Mouse (Mus musculus) megakaryocyte-erythroid progenitor cell, adult 5-6 weeks (primary cell): Measurements from ENCODE around the gene Cntn1. TPM values are rescaled to one million over a fixed set of nuclear protein-coding genes. Genes with fewer than 3 reads are reported as not detected.

ENCODE experiments used
- ATAC-seq: replicated peaks from 2 replicates; pipeline ENCODE4 v1.8.0; 2016; ENCODE audit warnings: mild to moderate bottlenecking, inconsistent platforms; ENCODE audit not compliant: severe bottlenecking, poor library complexity, low FRiP score, low TSS enrichment
- total RNA-seq, 2 experiments: library from RNA; stranded (forward) in 1 of 2; stranded (reverse) in 1 of 2; fragments of 200-1000, 215-1000 nt in 1 of 2; fragments of >200 nt in 1 of 2; fragmentation: Nextera tagmentation in 1 of 2; gene quantifications; 2 replicates each; pipeline ENCODE4 v1.2.3; 2014 to 2017

Gene Cntn1
- total RNA-seq (2014; fragmentation: Nextera tagmentation) (not detected in 2 replicates), total RNA-seq (2017) (not detected in 2 replicates)

DNA sequence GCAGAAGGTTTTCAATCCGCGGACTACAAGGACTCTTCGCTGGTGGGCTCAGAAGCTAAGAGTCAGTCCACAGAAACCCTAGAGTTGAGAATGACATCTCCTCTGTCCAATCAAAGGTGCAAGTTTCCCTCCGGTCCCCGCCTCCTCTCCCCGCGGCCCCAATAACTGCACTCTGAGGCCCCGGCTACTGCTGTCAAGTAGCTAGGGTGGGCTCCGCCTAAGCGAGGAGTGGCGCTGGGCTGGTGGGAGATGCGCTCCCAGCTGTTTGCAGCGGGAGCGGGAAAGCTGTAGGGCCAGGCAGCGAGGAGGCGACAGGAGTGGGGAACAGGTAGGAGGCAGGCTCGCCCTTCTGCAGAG lies at the start of gene Cntn1:
TSS of gene Cntn1 (plus strand) at position 170 of the 357 bp plus-strand sequence.
- ATAC-seq: no peak

GRCm38 (mm10) chr15:92001431-92001830 lies 49.5 kb upstream of the Cntn1 start:
- no peak for ATAC-seq

DNA sequence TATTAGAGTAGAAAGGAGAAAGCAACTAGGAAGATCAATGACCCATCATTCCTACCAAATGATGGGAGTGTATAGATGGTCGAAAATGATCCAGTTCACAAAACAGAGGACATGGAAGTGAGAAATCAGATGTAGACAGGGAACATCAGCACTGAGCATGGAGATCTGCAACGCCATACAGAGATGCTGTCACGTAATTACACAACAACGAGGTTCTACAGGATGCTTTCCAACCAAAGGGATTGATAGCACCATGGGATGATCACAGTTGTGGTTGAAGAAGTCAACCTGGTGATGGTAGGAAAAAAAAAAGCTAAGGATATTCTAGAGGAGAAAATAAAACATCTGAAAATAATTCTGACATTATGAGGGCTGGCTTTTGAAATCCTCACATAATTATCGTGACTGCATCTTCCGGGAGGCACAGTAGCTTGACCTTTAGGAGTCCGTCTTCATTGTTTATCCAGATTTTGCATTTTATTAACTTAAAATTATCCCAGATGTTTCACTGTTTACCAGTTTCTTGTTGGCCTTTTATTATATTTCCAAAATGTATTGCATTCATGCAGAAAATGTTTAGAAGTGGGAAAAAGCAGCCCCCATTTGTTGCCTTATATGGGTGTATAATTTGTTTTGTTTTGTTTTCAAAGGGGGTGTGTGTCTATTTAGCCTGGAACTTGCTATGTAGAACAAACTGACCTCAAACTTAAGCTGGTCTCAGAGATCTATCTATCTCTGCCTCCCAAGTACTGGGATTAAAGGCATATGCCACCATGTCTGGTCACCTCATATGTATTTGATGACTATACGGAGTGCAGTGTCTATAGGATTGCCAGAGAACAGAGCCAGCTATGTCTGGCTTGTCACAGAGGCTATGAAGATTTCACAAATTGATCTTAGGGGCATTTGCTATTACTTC lies 38.5 kb upstream of the Cntn1 start:
- no peak for ATAC-seq

DNA sequence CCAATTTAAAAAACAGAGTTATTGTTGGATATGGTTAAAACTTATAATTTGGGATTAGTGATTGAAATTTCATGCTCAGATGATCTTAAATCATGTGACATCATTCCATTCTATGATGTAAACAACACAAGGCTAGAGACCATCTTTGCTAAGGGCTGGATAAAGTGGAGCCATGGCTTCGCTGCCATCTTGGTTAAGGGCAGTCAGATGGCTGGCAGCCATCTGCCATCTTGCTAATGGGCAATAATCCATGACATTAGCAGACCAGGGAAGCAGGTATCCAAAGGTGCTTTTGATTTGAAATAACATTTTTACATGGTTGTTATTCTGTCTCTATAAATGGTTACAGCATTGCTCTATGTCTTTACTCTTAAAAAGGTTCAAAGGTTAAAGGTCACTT lies 16.9 kb upstream of the Cntn1 start:
- no peak for ATAC-seq

DNA sequence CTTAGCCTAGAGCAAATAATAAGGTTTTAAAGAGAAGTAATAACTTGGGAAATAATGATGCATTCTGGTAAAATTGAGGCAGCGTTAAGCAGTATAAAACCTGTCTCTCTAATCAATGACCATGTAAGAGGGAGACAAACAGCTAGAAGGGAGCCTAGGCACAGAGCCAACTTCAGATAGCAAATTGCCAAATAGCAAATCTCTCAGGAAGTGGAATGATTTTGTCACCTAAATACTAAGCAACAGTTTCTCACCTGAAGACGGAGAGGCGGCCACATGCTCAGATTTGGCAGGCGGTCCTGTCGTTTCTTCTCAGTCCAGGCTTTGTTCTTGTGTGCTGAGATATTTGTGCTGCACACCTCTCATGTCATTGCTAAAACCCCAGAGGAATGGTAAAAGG lies 8.4 kb upstream of the Cntn1 start:
- no peak for ATAC-seq

- ATAC-seq: no peak
These were observed 4.9 kb upstream of the Cntn1 start for GRCm38 (mm10) chr15:92046042-92046441.

DNA sequence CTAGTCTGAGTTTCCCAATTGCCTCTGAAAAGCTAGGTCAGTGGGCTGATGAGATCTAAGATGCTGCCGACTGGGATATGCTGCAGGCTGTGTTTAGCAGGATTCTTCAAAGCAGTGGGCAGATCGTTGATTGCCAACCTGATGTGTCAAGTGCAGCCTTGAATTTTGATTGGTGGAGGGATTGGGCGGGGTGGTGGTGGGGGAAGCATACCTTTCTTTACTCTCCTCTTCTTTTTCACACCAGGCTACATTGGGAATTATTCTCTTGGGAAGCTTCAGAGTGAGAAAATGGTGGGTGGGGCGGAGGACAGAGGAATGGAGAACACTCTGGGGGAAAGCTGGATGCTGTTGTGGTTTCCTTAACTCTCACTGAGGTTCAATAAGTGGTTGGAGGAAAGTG lies 2.9 kb upstream of the Cntn1 start:
- no peak for ATAC-seq

GRCm38 (mm10) chr15:92048531-92048930 lies 2.4 kb upstream of the Cntn1 start:
- ATAC-seq: no peak

DNA sequence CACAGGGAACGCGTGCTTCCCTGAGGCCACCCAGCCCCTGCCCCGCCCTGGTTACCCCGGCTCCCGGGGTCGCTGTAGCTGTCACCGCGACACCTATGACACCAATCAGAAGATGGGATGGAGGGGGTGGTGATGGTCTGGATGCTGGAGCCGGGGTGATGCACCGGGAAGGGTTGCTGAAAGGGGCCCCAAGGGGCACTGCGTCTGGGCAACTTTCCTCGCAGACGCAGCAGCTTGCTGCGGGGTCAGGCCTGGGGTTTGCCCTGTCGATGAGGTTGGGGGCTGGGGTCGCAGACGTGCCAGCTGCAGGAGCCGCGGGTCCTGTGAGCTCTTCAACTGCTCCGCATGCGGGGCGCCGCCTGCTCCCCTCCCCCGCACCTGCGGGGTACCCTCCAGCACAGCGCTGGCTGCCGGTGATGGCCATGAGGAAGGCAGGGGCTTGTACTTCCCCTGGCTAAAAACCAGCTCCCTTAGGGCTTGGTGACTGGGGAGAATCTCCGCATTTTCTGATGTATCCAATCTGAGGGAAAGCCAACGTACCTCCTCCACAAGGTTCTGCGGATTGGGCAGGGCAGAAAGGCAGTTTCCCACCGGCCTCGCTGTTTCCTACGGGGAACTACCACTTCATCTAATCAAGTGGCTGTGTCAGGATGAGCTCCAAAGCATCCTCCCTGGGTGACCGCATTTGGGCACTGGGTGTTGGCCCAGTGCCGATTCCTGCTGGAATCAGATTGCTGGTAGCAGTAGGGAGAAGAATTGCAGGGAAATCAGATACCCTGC lies 578 bp downstream of the Cntn1 start:
- no peak for ATAC-seq

GRCm38 (mm10) chr15:92052133-92052463 lies 1.1 kb downstream of the Cntn1 start:
- ATAC-seq: no peak

- no peak for ATAC-seq
These were observed 6.6 kb downstream of the Cntn1 start for GRCm38 (mm10) chr15:92057553-92057952.

DNA sequence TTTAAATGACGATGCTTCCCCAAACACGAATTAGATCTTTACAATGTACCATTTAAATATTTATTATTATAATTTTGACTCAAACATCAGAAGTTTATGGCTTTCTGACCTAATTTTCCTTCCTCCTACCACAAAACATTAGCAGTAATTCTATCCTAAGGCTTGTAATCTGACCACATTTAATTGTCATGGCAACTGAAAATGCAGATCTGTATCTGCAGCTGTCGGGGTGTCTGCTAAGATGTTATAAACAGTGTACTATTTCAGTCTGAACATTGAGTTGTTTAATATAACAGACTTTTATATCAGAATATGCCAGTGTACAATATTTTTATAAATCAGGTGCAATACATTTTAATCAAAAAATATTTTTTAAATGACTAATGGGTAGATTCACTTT lies 10.0 kb downstream of the Cntn1 start:
- ATAC-seq: no peak

- no peak for ATAC-seq
These were observed 28.5 kb downstream of the Cntn1 start for GRCm38 (mm10) chr15:92079416-92079815.

- no peak for ATAC-seq
These were observed 34.9 kb downstream of the Cntn1 start for GRCm38 (mm10) chr15:92085876-92086275.

- no peak for ATAC-seq
These were observed 36.8 kb downstream of the Cntn1 start for GRCm38 (mm10) chr15:92087691-92088286.

DNA sequence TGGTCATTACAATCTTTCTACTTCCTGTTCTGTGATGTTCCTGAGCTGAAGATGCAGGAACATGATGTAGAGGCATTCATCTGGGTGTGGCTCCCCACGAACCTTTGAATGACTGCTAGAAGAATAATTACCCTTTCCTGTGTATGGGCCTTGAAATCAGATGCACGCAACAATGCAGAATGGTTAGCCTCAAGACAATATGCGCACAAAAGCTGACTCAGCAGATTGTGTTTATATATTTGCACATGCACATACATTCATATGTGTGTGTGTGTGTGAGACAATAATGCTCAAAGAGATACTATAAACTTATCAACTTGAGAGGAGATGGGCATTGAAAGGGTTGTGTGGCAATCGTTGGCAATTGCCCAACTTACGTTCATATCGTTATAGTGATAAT lies 39.8 kb downstream of the Cntn1 start:
- ATAC-seq: no peak

GRCm38 (mm10) chr15:92092041-92092440 lies 41.1 kb downstream of the Cntn1 start:
- no peak for ATAC-seq

DNA sequence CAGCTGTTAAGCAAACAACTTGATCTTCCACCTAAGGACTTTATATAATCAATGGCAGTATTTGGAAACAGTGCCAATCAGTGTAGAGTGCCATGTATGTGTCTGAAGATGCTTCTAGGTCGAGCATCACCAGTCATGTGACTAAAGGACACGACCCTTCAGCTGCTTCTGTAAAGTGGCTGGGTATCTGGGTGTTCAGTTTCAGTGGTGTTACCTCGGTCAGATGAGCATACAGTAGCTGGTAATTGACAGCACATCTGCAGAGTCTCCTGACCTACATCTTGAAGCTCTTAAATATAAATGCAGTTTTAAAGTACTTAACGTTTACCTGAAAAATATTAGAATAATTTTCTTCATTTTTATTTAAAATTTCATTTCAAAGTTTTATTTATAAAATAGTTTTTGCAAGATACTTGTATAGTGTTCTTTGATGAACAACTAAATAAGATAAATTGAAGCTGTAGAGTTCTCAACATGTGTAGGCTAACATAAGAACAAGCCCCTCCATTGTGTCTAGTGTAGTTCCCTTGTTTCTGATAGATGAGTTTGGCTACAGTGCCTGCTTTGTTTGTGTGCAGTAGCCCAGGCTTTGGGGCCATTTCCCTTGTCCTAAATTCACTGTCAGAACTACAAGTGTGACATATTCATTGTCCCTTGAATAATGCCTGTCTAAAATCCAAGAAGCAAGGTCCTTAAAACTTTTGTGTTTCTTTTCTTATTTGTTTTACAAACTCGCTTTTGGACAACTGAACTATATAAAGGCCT lies 48.6 kb downstream of the Cntn1 start:
- ATAC-seq: no peak

DNA sequence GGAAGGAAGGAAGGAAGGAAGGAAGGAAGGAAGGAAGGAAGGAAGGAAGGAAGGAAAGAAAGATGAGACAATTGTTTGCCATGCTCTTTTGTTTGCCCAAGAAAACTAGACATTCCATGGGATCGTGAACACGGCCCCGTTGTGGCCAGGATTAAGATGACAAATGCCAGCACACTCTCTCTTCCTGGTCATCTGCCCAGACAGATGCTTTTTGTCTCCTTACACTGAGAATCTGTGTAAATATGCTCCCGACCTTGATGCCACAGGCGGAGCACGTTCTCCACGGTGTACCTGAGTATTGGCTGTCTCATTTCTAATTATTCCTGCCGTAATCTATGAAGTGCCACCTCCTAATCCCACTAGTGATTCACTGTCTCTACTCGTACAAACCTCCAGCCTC lies 51.0 kb downstream of the Cntn1 start:
- ATAC-seq: no peak

DNA sequence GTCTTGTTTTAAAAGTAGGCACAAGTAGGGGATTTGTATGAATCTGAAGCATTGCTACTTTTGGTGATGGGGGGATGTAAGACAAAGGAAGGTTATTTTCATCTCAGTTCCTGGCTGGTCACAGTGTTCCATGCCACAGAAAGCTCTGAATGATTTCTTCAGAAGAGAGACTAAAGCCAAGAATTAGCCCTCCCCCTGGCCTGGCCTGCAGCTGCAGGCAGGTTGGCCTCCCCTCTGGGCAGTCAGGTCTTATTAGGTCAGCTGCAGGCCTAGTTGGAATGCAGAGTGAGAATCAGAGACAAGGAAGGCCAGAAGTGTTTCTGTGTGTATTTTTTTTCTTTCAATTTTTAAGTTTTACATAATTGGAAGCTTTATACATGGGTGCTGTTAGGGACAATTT lies 61.5 kb downstream of the Cntn1 start:
- ATAC-seq: no peak
